Mouse (Mus musculus) ovary, postnatal 10 days (tissue): ENCODE results near the gene Nid2.
A peak's percentile ranks its signal among the peaks of the same experiment; 100 is the strongest.

Source experiments
- DNase-seq: peaks from one replicate; pipeline ENCODE4 v3.0.0; 2022; ENCODE audit warnings: low spot score

Nid2 gene

GRCm38 (mm10) chr14:19785797-19786588 is 34.9 kb downstream of the Nid2 start:
- no peak for DNase-seq

- no peak for DNase-seq
Measured at GRCm38 (mm10) chr14:19788443-19788842, 37.4 kb downstream of the Nid2 start.

- no peak for DNase-seq
Measured at GRCm38 (mm10) chr14:19794881-19795280, 43.8 kb downstream of the Nid2 start.

GRCm38 (mm10) chr14:19796541-19797304 is 45.7 kb downstream of the Nid2 start:
- DNase-seq = no peak

- no peak for DNase-seq
Measured at GRCm38 (mm10) chr14:19800485-19800884, 49.4 kb downstream of the Nid2 start.

GRCm38 (mm10) chr14:19801474-19802215 is 50.6 kb downstream of the Nid2 start:
- DNase-seq = no peak

GRCm38 (mm10) chr14:19803222-19803621 is 52.2 kb downstream of the Nid2 start:
- DNase-seq = no peak

- DNase-seq = no peak
Measured at GRCm38 (mm10) chr14:19803623-19804022, 52.6 kb downstream of the Nid2 start.

GRCm38 (mm10) chr14:19807339-19807738 is 56.3 kb downstream of the Nid2 start:
- DNase-seq = no peak

GRCm38 (mm10) chr14:19807858-19808257 is 56.8 kb downstream of the Nid2 start:
- no peak for DNase-seq

GRCm38 (mm10) chr14:19809934-19810333 is 58.9 kb downstream of the Nid2 start:
- DNase-seq = no peak

GRCm38 (mm10) chr14:19813061-19813460 is 62.0 kb downstream of the Nid2 start:
- no peak for DNase-seq

- DNase-seq = peak; percentile 69
Measured at GRCm38 (mm10) chr14:19817949-19818348, 66.9 kb downstream of the Nid2 start.

GRCm38 (mm10) chr14:19821686-19822085 is 70.6 kb downstream of the Nid2 start:
- no peak for DNase-seq

- peak; percentile 91 for DNase-seq
Measured at GRCm38 (mm10) chr14:19823321-19824142, 72.5 kb downstream of the Nid2 start, which contains the start of gene Rtraf. Gene Rtraf, minus strand, starts transcription at chr14:19823824.

- no peak for DNase-seq
Measured at GRCm38 (mm10) chr14:19825481-19825880, 74.4 kb downstream of the Nid2 start.

- no peak for DNase-seq
Measured at GRCm38 (mm10) chr14:19836289-19836688, 85.2 kb downstream of the Nid2 start.

- peak; percentile 27 for DNase-seq
Measured at GRCm38 (mm10) chr14:19839600-19840332, 88.7 kb downstream of the Nid2 start.

- DNase-seq = no peak
Measured at GRCm38 (mm10) chr14:19853471-19853870, 102.4 kb downstream of the Nid2 start.

GRCm38 (mm10) chr14:19858279-19858678 is 107.2 kb downstream of the Nid2 start:
- no peak for DNase-seq
